Mouse (Mus musculus) brain, embryonic 14.5 days (tissue): ENCODE results near the gene Jmjd8.

Experiments
- CTCF ChIP-seq: fragments of 200-500 bp; IDR thresholded peaks from 2 replicates; pipeline ENCODE4 v1.5.1; 2012; ENCODE audit warnings: inconsistent platforms, mild to moderate bottlenecking, moderate library complexity, borderline replicate concordance; ENCODE audit not compliant: insufficient read depth, insufficient read length; ENCODE audit errors: extremely low read depth
- POLR2A ChIP-seq: fragments of 200-500 bp; IDR thresholded peaks from 2 replicates; pipeline ENCODE4 v1.6.1; 2012; ENCODE audit warnings: mild to moderate bottlenecking, inconsistent platforms, borderline replicate concordance; ENCODE audit not compliant: poor library complexity, insufficient read depth, insufficient read length, severe bottlenecking; ENCODE audit errors: extremely low read depth

- TF ChIP-seq CTCF (no peak), POLR2A (peak; percentile 82)
These were observed 4.0 kb downstream of the Jmjd8 start for GRCm38 (mm10) chr17:25832436-25833290.
